Mouse (Mus musculus) cerebellum, adult 9-10 months (tissue): Measurements from ENCODE around the gene Mettl27.
A peak's percentile ranks its signal among the peaks of the same experiment; 100 is the strongest.

ENCODE experiments used
- DNase-seq: peaks from one replicate; pipeline ENCODE4 v3.0.0; 2022

Mettl27 gene

DNA sequence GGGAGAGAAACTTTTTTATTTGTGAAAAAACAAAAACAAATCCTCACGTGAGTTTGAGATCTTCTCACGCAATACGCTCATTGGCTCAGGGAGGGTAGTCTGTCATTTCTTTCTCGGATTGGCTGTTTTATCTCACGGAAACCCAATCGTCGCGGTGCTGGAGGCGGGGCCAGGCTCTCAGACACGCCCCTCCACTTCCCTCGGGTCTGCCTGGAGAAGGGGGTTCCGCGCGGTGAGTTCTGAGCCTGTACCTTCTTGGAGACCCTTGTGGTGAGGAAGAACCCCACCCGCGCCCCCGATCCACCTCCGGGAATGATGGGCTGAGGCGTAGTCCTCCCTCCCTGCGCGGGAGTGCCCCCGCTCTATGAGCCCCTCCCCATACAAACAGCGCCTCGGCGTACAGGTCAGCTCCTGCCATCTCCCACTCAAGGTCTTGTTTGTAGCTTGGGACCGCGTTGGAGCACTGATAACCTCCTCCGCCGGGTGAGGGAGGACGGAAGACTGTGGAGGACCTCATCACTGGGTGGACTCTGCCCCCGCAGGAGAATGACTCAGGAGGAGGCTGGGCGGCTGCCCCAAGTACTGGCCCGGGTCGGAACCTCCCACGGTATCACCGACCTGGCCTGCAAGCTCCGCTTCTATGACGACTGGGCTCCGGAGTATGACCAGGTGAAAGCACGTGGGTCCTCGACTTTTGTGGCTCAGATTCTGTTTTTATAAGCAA is at the start of gene Mettl27:
Gene Mettl27 (plus strand): TSS at position 190 of the 724 bp plus-strand sequence.
- DNase-seq = peak; percentile 77

DNA sequence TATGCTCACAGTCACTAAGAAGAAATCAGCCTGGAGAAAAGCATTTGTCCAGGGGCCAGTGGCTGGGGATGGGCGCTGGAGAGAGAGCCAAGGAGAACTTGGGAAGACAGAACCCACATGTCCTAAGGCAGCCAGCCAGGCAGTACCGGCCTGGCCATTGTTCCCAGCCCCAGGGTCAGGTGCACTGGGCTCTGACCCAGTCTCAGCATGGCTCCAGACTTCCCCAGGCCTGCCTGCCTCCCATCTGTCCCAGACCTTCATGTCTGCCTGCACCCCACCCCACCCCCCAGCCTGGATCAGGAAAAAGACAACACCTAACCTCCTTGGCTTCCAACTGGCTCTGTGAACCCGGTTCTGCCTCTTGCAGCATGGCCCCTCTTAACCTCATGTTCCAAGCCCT is 49.1 kb upstream of the Mettl27 start:
- peak; percentile 86 for DNase-seq

DNA sequence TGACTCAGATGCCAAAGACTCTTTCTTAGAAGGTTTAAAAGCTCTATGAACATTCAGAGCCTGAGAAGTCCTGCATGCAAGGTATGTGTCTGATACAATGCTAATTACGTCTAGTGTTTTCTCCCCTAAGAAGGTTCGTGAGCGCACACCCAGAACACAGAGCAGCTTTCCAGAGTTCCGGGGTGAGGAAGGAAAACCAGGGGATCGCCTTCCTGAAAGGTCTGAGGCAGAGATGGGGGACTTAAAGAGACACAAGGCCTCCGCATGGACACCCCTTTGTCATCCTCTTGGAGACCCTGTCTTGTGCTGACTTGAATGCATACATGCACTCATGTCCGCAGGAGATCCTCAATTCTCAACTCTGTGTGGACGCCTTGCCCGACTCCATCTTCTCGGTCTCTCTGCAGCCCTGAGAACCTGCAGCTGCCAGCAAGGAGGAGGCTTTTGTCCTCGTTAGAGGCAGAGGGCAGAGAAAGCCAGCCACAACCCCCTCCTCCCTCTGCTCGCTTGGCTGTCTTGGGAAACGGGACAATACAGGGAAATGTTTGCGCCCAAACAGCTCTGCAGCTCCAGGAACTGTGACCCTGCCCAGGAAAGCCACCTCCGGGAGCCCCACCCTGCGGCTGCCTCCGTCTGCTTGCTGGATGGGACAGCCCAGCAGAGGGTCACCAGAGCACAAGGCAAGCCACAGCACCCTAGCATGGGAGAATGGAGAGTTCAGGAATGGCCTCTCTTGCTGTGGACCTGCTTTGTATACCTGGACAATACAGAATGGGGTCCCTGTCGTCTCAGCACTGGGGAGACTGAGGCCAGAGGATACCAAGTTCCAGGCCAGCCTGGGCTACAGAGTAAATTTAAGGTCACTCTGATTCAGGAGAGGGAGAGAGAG is 44.5 kb upstream of the Mettl27 start:
- no peak for DNase-seq

DNA sequence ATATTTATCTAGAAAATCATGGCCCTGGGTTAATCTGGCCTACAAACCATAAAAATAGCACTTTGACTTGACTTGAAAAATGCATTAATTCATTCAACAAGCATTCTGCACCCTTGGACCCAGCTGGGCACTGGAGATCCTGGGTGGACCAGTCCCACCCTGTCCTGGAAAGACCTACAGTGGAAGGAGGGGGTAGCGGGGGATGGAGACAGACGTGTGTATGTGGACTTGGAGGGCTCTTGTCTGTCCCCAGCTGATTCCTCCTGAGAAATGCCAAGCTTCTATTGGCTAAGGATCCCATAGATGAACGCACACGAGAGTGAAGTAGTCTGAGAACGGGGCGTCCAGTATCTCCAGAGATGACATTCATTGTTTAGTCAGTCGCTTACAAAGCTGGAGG is 43.7 kb upstream of the Mettl27 start:
- no peak for DNase-seq

DNA sequence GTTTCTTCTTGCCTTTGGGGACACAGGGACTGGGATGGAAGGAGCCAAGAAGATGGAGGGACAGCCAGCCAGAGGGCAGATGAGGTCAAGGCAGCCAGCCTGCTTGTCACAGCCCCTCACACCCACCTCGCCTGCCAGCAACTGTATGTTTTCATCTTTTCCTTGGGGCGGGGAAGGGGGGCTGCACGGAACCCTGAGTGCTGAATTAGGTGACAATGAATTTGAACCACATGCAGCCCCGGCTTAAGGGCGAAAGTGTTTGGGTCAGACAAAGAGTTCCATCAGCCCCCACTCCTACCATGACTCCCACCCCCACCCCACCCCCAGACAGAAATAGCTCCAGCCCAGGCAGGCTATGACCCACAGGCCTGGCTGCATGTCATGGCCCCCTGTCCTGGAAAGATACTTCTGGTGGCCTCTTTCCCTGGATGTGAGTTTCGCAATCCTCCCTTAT is 41.5 kb upstream of the Mettl27 start:
- no peak for DNase-seq

DNA sequence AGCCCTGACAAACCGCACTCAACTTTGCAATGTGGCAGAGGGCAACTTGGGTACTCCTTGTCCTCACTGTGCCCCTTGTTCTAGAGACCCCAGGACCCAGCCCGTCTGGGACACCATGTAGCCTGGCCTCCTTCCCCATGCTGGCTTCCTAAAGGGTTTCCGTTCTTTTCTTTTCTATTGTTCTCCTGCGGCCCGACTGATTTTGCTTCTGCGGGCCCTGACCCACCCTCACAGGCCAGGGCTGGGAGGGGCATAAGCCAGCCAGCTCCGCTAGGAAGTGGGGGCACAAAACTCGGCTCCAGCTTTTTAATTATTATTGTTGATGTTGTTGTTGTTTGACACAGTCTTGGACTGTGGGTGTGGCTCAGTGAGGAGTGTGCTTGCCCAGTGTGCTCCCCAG is 40.6 kb upstream of the Mettl27 start:
- DNase-seq = no peak

DNA sequence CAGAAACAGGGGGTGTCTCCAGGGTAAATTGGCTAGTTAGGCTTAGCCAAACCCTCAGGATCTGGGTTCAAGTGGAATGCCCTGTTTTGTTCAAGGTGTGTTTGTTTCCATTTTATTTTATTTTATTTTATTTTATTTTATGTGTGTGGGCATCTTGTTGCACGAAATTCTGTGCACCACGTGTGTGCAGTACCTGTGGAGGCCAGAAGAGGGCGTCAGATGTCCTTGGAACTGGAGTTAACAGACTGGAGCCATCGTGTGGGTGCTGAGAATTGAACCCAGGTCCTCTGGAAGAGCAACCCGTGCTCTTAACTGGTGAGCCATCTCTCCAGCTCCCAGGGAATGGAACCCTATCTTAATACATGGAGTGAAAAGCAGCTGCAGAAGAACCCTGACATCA is 39.5 kb upstream of the Mettl27 start:
- DNase-seq = no peak

DNA sequence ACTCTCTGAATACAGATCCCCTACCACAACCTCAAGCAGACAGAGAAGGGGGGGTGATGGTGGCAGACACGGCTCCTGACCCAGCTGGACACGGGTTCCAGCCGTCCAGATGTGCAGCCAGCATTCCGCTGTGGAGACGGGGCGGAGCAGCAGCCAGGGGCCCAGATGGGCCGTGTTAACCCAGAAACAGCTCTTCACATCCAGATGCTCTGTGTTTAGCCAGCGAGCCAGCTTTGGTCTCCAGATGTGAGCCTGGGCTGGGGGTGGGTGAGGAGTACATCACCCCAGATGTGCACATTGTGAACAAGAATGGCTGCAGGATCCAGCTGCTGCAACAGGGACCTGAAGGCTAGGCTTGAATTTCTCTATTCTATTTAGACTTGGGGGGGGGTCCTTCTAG is 36.9 kb upstream of the Mettl27 start:
- no peak for DNase-seq

DNA sequence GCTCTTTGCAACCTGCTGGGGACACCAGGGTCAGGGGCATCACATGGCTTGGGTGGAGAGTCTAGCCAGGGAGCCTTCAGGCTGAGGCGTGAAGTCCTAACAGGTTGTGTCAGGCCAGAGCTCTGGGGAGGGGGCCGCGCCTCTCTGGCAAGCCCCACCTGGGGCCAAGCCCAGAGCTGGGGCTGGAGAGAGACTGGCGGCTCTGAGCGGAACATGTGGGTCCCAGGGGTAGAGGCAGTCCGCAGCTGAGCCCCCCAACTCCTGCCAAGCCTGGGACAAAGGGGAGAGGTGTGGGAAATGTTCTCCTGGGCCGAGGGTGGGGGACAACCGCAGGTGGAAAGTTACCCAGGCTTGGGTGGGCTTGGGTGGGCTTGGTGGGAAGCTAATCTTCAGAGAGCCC is 35.2 kb upstream of the Mettl27 start:
- no peak for DNase-seq

DNA sequence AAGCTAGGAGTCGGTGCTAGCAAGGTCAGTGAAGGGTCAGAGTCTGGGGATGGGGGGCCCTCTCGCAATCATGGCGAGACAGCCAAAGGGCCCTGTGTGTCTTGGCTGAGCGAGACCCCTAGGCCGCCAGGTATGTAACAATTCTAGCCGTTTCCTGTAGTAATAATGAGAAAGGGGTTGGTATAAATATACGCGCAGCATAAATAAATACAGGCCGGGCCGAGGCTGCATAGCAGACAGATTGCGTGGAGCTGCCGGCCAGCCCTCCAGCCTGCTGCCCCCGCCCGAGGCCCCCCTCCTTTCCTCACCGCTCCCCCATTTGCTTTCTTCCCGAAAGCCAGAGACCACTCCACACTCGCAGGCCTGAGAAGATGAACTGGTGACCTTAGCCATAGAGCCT is 34.6 kb upstream of the Mettl27 start:
- DNase-seq = no peak

DNA sequence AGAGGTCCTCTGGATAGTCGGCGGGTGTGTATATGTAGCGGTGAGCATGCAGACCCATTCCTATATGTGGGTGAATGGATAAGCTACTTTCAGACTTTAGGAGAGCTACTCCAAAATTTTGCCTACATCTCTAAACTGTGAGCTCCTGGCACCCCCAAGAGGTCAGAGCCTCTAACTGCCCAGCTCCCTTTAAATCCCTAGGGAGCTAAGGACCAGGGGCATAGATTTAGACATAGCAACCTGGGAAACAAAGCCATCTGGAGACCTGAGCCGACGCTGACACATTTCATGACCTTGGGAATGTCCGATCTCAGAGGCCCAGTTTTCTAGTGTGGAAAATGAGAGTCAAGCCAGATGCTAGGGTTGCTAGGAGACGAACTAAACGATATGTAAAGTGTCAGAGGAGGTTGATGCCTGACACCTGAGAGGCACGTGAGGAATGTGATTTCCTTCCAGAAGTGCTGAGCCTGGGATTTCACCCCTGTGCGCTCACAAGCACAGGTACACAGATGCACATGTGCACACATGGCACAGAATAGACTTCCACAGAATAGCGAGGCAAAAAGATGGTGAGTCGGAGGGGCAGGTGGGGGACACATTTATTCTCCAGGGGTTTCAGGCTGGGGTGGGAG is 31.0 kb upstream of the Mettl27 start:
- peak; percentile 46 for DNase-seq

DNA sequence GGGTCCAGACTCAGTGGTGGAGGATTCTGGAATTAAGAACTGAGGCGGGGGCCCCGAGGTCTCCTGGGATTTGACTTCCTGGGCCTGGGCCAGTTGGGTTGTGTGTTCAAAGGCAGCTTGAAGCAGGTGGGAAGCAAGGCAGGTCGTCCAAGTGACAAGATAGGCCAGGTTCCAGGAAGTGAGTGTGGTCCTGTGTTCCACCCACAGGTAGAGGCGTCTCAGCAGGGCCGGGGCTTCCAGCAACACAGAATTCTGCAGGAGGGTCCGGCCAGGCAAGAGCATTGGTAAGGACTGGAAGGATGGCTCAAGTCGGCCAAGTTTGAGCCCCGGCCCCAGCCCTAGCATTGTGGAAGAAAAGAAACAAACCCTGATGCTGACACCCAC is 30.5 kb upstream of the Mettl27 start:
- no peak for DNase-seq

DNA sequence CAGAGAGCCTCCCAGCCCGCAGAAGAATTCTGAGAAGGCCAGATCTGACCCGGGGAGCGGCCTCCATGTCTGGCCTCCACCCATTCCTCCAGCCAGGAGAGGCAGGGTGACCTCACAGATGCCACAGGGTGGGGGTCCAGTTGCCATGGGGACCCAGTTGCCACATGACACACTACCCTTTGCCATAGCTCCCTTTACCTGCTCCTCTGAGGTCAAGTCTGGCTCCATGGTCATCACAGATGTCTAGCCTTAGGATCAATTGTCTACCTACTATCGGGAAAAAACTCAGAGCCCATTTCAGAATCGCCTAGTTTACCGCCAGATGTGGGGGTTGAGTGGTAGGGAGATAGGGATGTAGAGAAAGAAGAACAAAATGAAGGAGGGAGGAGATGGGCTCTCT is 25.5 kb upstream of the Mettl27 start, which contains the start of gene Tmem270:
Gene Tmem270 (minus strand): TSS at position 101 of the 400 bp plus-strand sequence.
- DNase-seq = no peak

DNA sequence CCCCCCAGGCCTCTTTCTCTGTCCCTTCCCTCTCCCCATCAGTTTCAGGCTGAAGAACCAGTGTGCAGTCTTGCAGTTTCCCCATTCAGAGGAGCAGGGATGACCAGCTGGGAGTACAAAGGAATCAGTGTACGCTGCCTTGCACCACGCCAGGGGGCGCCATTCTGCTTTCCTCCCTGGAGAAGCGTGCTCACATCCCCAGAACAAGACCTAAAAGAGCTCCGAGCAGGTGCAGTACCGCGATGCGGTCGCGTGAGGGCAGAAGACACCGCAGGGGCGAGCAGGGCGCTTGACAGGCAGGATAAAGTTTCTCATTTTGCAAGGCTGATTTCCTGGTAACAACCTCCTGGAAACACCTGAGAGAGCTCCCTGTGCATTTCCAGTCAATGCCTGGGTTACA is 25.0 kb upstream of the Mettl27 start:
- peak; percentile 87 for DNase-seq

DNA sequence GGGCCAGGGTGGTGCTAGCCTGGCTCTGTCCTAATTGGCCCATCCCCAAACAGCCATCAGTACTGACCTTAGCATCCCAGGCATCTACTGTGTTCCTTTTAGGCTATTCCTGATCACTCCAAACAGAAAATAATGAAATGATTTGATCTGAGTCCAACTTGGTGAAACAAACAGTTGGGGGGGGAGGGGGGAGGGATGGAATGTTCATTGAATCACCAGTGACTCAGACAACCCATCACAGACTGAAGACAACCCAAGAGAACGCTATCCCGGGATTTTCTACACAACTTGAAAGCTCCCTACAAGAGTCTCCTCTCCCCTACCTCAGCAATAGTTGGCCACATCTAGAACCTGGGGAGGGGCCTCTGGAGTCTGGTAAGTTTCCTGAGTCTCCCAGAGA is 20.3 kb upstream of the Mettl27 start:
- no peak for DNase-seq

DNA sequence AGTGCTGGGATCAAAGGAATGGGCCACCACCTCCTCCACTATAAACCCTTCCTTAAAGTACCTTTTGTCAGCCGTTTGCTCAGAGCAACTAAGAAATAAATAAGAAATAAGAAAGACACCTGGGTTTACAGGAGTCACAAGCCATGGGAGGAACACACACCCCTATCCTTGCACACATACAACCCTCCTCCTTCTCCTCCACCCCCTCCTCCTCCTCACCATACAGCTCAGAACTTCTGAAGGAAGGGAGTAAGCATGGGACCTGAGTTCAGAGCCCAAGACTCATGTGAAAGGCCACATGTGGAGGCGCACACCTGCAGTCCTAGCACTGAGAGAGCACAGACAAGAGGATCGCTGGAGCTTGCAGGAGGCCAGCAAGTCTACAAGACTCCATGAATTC is 18.8 kb upstream of the Mettl27 start:
- DNase-seq = no peak

DNA sequence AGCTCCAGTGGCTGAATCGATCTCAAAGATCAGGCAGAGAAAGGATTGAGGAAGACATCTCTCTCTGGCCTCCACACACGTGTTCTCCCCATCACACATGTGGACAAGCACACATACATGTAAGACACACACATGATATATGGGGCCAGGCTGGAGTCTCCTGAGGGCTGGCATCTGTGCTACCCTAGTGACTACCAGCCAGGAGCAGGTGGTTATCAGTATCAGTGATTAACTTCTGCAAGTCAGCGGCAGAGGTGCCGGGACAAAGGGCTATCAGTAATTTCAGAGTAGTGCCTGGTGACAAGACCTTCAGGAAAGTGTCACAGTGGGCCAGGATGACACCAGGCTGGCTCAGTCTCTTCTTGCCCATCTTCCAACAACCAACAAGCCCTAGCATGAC is 18.4 kb upstream of the Mettl27 start:
- no peak for DNase-seq

DNA sequence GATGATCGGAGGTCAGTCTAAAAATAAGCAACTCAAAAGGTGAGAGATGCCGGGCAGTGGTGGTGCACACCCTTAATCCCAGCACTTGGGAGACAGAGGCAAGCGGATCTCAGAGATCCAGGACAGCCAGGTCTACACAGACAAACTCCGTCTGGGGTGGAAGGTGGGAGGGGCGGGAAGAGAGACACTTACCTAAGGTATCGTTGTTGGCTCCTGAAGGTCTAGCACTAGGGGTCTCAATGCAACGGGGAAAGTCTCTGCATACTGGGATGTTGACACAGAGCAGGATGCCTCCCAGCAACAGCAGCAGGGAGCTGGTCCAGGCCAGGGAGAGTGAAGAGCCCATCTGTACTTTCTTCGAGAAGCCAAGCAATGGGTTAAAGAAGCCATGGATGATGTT is 17.7 kb upstream of the Mettl27 start:
- no peak for DNase-seq

DNA sequence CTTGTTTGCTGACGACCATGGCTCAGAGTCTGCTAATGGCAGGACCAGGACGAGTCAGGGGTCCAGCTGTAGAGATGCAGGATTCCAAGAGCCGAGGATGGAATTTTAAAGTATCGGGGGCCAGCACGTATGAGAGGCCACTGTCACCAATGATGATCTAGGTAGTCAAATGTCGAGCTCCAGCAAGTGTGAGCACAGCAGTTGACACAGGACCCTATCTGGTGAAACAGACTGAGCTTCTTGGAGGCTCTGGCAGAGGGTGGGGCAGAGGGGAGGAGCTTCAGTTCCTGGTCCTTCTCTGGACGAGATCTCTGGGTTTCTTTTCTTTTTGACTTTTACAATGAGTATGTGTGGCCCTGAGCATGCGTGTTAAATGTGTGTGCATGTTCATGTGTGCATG is 16.9 kb upstream of the Mettl27 start, which contains the start of gene Cldn13:
Gene Cldn13 (minus strand): TSS at position 216 of the 400 bp plus-strand sequence.
- no peak for DNase-seq

DNA sequence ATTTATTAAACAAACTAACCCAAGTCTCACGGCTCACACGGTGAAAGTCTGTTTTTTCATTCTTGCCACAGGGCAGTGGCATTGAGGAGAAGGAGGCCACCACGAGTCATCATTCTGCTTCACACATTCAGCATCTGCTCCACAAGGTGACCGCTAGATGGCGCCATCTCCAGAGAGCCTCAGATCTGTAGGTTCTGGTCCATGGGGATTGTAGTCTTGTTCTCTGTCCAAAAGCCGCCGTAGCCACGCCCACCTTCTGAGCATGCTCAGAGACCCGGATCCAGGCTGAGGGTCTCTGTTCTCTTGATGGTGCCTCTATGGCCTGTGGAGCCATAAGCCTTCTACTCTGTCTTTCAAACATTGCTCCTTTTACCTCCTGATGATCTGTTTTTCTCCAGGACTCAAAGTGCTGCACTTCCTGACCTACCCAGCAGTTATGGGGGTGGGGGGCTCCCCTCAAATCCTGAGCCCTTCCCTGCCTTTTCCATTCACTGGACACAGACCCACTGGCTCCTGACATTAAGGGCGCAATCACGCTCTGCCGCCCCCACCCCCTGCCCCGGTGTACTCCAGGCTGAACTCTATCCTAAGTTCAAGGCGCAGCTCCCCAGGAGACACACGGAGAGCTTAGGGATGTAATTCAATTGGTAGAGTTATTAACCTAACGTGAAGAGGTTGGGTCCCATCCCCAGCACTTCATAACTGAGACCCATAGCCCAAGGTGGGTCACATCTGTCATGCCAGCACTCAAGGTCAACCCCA is 13.9 kb upstream of the Mettl27 start:
- DNase-seq = no peak

DNA sequence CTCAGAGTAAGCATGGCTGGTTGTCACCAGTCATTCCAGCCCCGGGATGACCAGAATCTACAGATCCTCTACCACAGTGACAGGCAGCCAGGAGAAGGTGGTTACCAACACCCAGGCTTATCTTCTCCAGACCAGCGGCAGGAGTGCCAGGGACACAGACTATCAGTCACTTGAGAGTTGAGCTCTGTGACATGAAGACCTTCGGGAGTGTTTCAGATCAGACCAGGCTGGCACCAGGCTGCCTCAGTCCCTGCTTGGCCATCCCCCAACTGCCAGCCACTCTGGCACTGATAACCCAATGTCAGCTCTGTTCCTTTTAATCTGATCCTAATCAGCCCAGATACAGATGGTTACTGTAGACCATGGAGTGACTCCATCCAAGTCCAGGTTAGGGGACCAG is 13.1 kb upstream of the Mettl27 start:
- DNase-seq = no peak

DNA sequence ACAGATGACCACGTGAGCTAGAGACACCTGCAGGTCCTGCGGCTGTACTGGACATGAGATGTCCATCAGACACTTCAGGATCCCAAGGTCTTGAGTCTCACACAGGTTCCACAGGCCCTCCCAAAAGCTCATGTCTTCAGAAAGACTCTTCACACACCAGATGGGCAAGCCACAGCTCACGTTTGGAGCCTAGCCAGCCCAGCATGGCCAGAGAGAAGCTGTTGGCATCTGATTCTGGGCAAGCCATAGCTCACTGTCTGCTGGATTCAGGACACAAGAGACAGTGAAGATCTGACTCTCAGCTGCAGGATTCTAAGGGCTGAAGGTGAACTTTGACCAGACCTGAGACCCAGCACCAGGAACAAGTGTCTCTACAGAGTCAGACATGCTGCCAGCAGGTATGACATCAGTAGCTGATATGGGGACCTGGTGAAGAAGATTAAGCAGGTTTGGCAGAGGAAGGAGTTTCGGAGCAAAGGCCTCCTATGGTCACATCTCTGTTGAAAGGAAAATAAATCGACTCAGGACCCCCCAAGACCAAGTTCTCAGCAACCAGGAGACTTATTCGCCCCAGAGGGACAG is 12.0 kb upstream of the Mettl27 start:
- DNase-seq = no peak
